Mouse (Mus musculus) megakaryocyte, embryonic 14.5 days (primary cell): ENCODE measurements around the gene Akap6.

Source experiments
- FLI1 ChIP-seq: IDR thresholded peaks from 2 replicates; pipeline ENCODE4 v1.6.1; 2012; ENCODE audit warnings: low read length, inconsistent platforms, mixed read lengths
- GATA1 ChIP-seq: IDR thresholded peaks from 3 replicates; pipeline ENCODE4 v1.6.1; 2012; ENCODE audit warnings: mixed read lengths, low read length, inconsistent platforms, borderline replicate concordance

- no peak for TF ChIP-seq FLI1
- TF ChIP-seq GATA1, result no peak
Observed at GRCm38 (mm10) chr12:52934989-52935388, 235.8 kb downstream of the Akap6 start.
